Mouse (Mus musculus): ENCODE results near the gene Dnmt3a.

Dnmt3a gene

GRCm38 (mm10) chr12:3877376-3877775 lies 71.6 kb downstream of the Dnmt3a start:
- no peak for DNase-seq (ENCODE audit: low read depth, low spot score)

GRCm38 (mm10) chr12:3881474-3881873 lies 75.7 kb downstream of the Dnmt3a start:
- no peak for DNase-seq (ENCODE audit: low read depth, low spot score)

- no peak for DNase-seq (ENCODE audit: low read depth, low spot score)
Observed at GRCm38 (mm10) chr12:3884892-3885493, 79.2 kb downstream of the Dnmt3a start.

- DNase-seq (ENCODE audit: low read depth, low spot score): no peak
Observed at GRCm38 (mm10) chr12:3886601-3887000, 80.8 kb downstream of the Dnmt3a start.

- DNase-seq (ENCODE audit: low read depth, low spot score): no peak
Observed at GRCm38 (mm10) chr12:3887515-3888325, 81.9 kb downstream of the Dnmt3a start.

- DNase-seq (ENCODE audit: low read depth, low spot score): no peak
Observed at GRCm38 (mm10) chr12:3889875-3890635, 84.2 kb downstream of the Dnmt3a start.

- DNase-seq (ENCODE audit: low read depth, low spot score): no peak
Observed at GRCm38 (mm10) chr12:3890753-3891751, 85.2 kb downstream of the Dnmt3a start.

GRCm38 (mm10) chr12:3891779-3892239 lies 86.0 kb downstream of the Dnmt3a start:
- no peak for DNase-seq (ENCODE audit: low read depth, low spot score)

GRCm38 (mm10) chr12:3892240-3893059 lies 86.6 kb downstream of the Dnmt3a start:
- no peak for DNase-seq (ENCODE audit: low read depth, low spot score)

- DNase-seq (ENCODE audit: low read depth, low spot score): no peak
Observed at GRCm38 (mm10) chr12:3893335-3893734, 87.5 kb downstream of the Dnmt3a start.

GRCm38 (mm10) chr12:3894525-3894924 lies 88.7 kb downstream of the Dnmt3a start:
- no peak for DNase-seq (ENCODE audit: low read depth, low spot score)

- no peak for DNase-seq (ENCODE audit: low read depth, low spot score)
Observed at GRCm38 (mm10) chr12:3897057-3897545, 91.3 kb downstream of the Dnmt3a start.

GRCm38 (mm10) chr12:3898811-3899210 lies 93.0 kb downstream of the Dnmt3a start:
- no peak for DNase-seq (ENCODE audit: low read depth, low spot score)

GRCm38 (mm10) chr12:3905436-3905835 lies 99.6 kb downstream of the Dnmt3a start:
- no peak for DNase-seq (ENCODE audit: low read depth, low spot score)

- no peak for DNase-seq (ENCODE audit: low read depth, low spot score)
Observed at GRCm38 (mm10) chr12:3906308-3906707, 100.5 kb downstream of the Dnmt3a start.

- DNase-seq (ENCODE audit: low read depth, low spot score): no peak
Observed at GRCm38 (mm10) chr12:3907008-3907407, 101.2 kb downstream of the Dnmt3a start.

GRCm38 (mm10) chr12:3907418-3907817 lies 101.6 kb downstream of the Dnmt3a start:
- DNase-seq (ENCODE audit: low read depth, low spot score): no peak

GRCm38 (mm10) chr12:3910466-3911093 lies 104.8 kb downstream of the Dnmt3a start:
- DNase-seq (ENCODE audit: low read depth, low spot score): no peak

- DNase-seq (ENCODE audit: low read depth, low spot score): no peak
Observed at GRCm38 (mm10) chr12:3911831-3912348, 106.1 kb downstream of the Dnmt3a start.
